In the genomic region with DNA sequence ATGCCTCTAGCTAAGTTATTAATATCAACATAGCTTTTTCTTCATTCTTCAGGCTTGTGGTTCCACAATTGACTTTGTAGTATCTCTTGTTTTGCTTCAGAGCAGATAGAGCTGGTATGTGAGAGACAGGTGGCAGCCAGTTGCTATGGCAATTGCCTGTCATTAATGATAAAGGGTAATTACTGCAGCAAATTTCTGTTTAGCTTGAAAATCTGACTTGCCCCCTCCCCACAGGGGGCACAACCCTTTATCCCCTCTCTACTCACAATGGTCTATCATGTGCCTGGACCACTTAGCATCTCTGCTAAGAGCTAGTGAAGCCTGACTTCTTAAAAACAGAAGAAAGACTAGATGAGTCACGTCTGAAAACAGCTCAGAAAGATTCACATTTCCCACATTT, we compare ENCODE assay signal across 32 mouse cellular contexts.
A peak's percentile ranks its signal among the peaks of the same experiment; 100 is the strongest.
DNase-seq lines count a peak whose midpoint lies in the region; ATAC-seq and TF ChIP-seq lines count a peak whose summit lies in the region.
"Had no signal": no experiment of that assay in that cellular context is flagged by ENCODE, and none has a peak within 500 bp of the region (broad histone marks: within the 10 kb centered on the region; RNA-seq: fewer than 3 reads in every experiment).

No protein-coding gene starts in this region.

- ATAC-seq in embryonic facial prominence, embryonic 11.5 days (replicated peaks; ENCODE audit: insufficient number of reproducible peaks, low FRiP score, low TSS enrichment, low read depth) = 0 out of 2 replicates have a peak, but pooled peaks have one; percentile 46
- ATAC-seq in forebrain, postnatal 0 days = peak; percentile 10; the same call in 1 of the 2 replicates
- ATAC-seq in megakaryocyte progenitor cell, adult 5-6 weeks (replicated peaks; ENCODE audit: poor library complexity) = no peak
- ATAC-seq: liver, embryonic 12.5 days; Patski had no signal

- no peaks in the 10 kb centered on the region for H3K4me1 ChIP-seq in embryonic facial prominence, embryonic 11.5 days (ENCODE audit: control insufficient read depth, insufficient read depth, low read length)
- H3K4me1 ChIP-seq in forebrain, postnatal 0 days (ENCODE audit: insufficient read depth) = peaks cover 15% of the 10 kb centered on the region
- H3K4me1 ChIP-seq: embryonic facial prominence, embryonic 13.5 days; heart, embryonic 15.5 days; limb, embryonic 12.5 days; liver, embryonic 12.5 days; megakaryocyte, embryonic 14.5 days; neural tube, embryonic 13.5 days; stomach, embryonic 15.5 days had no signal

- H3K36me3 ChIP-seq in embryonic facial prominence, embryonic 11.5 days (replicated peaks; ENCODE audit: control insufficient read depth, insufficient read depth, low read depth, low read length) = no peaks in the 10 kb centered on the region
- no peaks in the 10 kb centered on the region for H3K36me3 ChIP-seq in forebrain, postnatal 0 days (ENCODE audit: insufficient read depth)
- H3K36me3 ChIP-seq: embryonic facial prominence, embryonic 13.5 days; G1E; heart, embryonic 15.5 days; limb, embryonic 12.5 days; liver, embryonic 12.5 days; neural tube, embryonic 13.5 days; stomach, embryonic 15.5 days had no signal

- no peaks in the 10 kb centered on the region for H3K27me3 ChIP-seq in embryonic facial prominence, embryonic 11.5 days (ENCODE audit: control insufficient read depth, insufficient read depth, low read length)
- H3K27me3 ChIP-seq in forebrain, postnatal 0 days (ENCODE audit: insufficient read depth, low read length) = no peaks in the 10 kb centered on the region
- H3K27me3 ChIP-seq: CH12.LX; embryonic facial prominence, embryonic 13.5 days; heart, embryonic 15.5 days; limb, embryonic 12.5 days; liver, embryonic 12.5 days; megakaryocyte, embryonic 14.5 days; neural tube, embryonic 13.5 days; stomach, embryonic 15.5 days had no signal

- H3K4me3 ChIP-seq in layer of hippocampus, adult 2 months = no peak overlapping the region
- no peak overlapping the region for H3K4me3 ChIP-seq in embryonic facial prominence, embryonic 11.5 days (ENCODE audit: low read depth, low read length)
- no peak overlapping the region for H3K4me3 ChIP-seq in forebrain, postnatal 0 days (ENCODE audit: low read depth, low read length)
- H3K4me3 ChIP-seq: embryonic facial prominence, embryonic 13.5 days; erythroblast, embryonic 14.5 days; heart, embryonic 15.5 days; limb, embryonic 12.5 days; liver, embryonic 12.5 days; megakaryocyte, embryonic 14.5 days; myocyte; neural tube, embryonic 13.5 days; stomach, embryonic 15.5 days had no signal

- no peak for TF ChIP-seq CTCF in layer of hippocampus, adult 2 months (conservative IDR thresholded peaks at IDR 0.05)
- TF ChIP-seq CTCF in brain, embryonic 14.5 days (IDR thresholded peaks at IDR 0.05; ENCODE audit: borderline replicate concordance, extremely low read depth, insufficient read depth, insufficient read length) = no peak
- no peak for TF ChIP-seq CTCF in forebrain, postnatal 0 days (IDR thresholded peaks at IDR 0.05; ENCODE audit: low read depth)

- H3K9me3 ChIP-seq in embryonic facial prominence, embryonic 11.5 days (replicated peaks; ENCODE audit: control insufficient read depth, low read length) = no peaks in the 10 kb centered on the region
- no peaks in the 10 kb centered on the region for H3K9me3 ChIP-seq in forebrain, postnatal 0 days (ENCODE audit: low read length)
- H3K9me3 ChIP-seq: embryonic facial prominence, embryonic 13.5 days; heart, embryonic 15.5 days; limb, embryonic 12.5 days; liver, embryonic 12.5 days; neural tube, embryonic 13.5 days; stomach, embryonic 15.5 days had no signal

- H3K4me2 ChIP-seq in embryonic facial prominence, embryonic 11.5 days (ENCODE audit: low read depth, low read length) = no peak overlapping the region
- no peak overlapping the region for H3K4me2 ChIP-seq in forebrain, postnatal 0 days (ENCODE audit: low read depth)
- H3K4me2 ChIP-seq: embryonic facial prominence, embryonic 13.5 days; heart, embryonic 15.5 days; hindbrain, embryonic 14.5 days; limb, embryonic 12.5 days; liver, embryonic 12.5 days; neural tube, embryonic 13.5 days; stomach, embryonic 15.5 days had no signal

- no peak for DNase-seq in layer of hippocampus, adult 2 months (ENCODE audit: low spot score in 2 of 2)
- no peak for DNase-seq in layer of hippocampus, postnatal 14 days (ENCODE audit: low spot score in 2 of 2)
- peak; percentile 80 for DNase-seq in brain, embryonic 14.5 days (ENCODE audit: low read depth)
- DNase-seq in embryonic facial prominence, embryonic 11.5 days (ENCODE audit: low spot score) = no peak
- peak; percentile 40 for DNase-seq in forebrain, postnatal 0 days
- DNase-seq in spleen, postnatal 14 days (ENCODE audit: low spot score in 2 of 2) = no peak
- DNase-seq: adrenal gland, adult 2 months; B cell, adult 2 months; cerebellum, adult 2 months; cerebellum, postnatal 36 days; heart, postnatal 36 days; kidney, adult 8-10 months; kidney, postnatal 10 days; lung, adult 18-20 months; lung, postnatal 10 days; right cerebral cortex, adult 18-20 months; right cerebral cortex, postnatal 4 days; thymus, postnatal 36 days had no signal

- H3K27ac ChIP-seq in layer of hippocampus, adult 2 months = peak overlapping the region; percentile 43; the same call in 1 of the 2 replicates
- no peak overlapping the region for H3K27ac ChIP-seq in embryonic facial prominence, embryonic 11.5 days (replicated peaks; ENCODE audit: low read depth, low read length)
- peak overlapping the region; percentile 59; the same call in 1 of the 2 replicates for H3K27ac ChIP-seq in forebrain, postnatal 0 days (ENCODE audit: low read depth, low read length)
- H3K27ac ChIP-seq: embryonic facial prominence, embryonic 13.5 days; heart, embryonic 15.5 days; hindbrain, embryonic 14.5 days; limb, embryonic 12.5 days; liver, embryonic 12.5 days; neural tube, embryonic 13.5 days; stomach, embryonic 15.5 days had no signal

- H3K9ac ChIP-seq in embryonic facial prominence, embryonic 11.5 days (replicated peaks; ENCODE audit: low read length) = no peak overlapping the region
- no peak overlapping the region for H3K9ac ChIP-seq in forebrain, postnatal 0 days
- H3K9ac ChIP-seq: embryonic facial prominence, embryonic 13.5 days; heart, embryonic 15.5 days; hindbrain, embryonic 14.5 days; limb, embryonic 12.5 days; liver, embryonic 12.5 days; neural tube, embryonic 13.5 days; stomach, embryonic 15.5 days had no signal

- 33% methylated on average over 1 of the region's 1 CpGs for WGBS in embryonic facial prominence, embryonic 11.5 days
- 6% methylated on average over 1 of the region's 1 CpGs for WGBS in forebrain, postnatal 0 days

- TF ChIP-seq POLR2A in brain, embryonic 14.5 days (IDR thresholded peaks at IDR 0.05; ENCODE audit: borderline replicate concordance, extremely low read depth, insufficient read depth, insufficient read length, poor library complexity, severe bottlenecking) = no peak

Comparison
In these comparisons a context has a peak if more than half of its experiments do, and no peak if none do; other contexts are left out.
1. DNase-seq: peak in brain, embryonic 14.5 days (single experiment) and forebrain, postnatal 0 days (single experiment); none in layer of hippocampus, adult 2 months (0 of 2), layer of hippocampus, postnatal 14 days (0 of 2), embryonic facial prominence, embryonic 11.5 days (single experiment) and spleen, postnatal 14 days (0 of 2).